Mouse (Mus musculus) forebrain, embryonic 11.5 days (tissue): Measurements from ENCODE around the gene Rev3l. TPM values are rescaled to one million over a fixed set of nuclear protein-coding genes. Genes with fewer than 3 reads are reported as not detected.

ENCODE experiments used
- ATAC-seq: fragments of 200-750 bp; cut with Nextera tagmentation; replicated peaks from 2 replicates; pipeline ENCODE4 v1.8.0; 2017; ENCODE audit warnings: moderate TSS enrichment; ENCODE audit not compliant: low FRiP score
- DNase-seq: peaks from one replicate; pipeline ENCODE4 v3.0.0-alpha.2; 2017; ENCODE audit warnings: low spot score
- H3K27ac ChIP-seq: fragments of 300-500 bp; sonication (generic); 2 replicates; pipeline ENCODE4 v1.5.1; 2014; ENCODE audit warnings: low read depth, low read length
- H3K27me3 ChIP-seq: fragments of 300-500 bp; sonication (generic); 2 replicates; pipeline ENCODE4 v1.6.1; 2014; ENCODE audit warnings: mild to moderate bottlenecking, low read length, mixed read lengths; ENCODE audit not compliant: control insufficient read depth, insufficient read depth
- H3K36me3 ChIP-seq: fragments of 300-500 bp; sonication (generic); 2 replicates; pipeline ENCODE4 v1.6.1; 2014; ENCODE audit warnings: mild to moderate bottlenecking, low read length, moderate library complexity, mixed read lengths; ENCODE audit not compliant: control insufficient read depth, insufficient read depth
- H3K4me1 ChIP-seq: fragments of 300-500 bp; sonication (generic); replicated peaks from 2 replicates; pipeline ENCODE4 v1.6.1; 2014; ENCODE audit warnings: low read length, mixed read lengths; ENCODE audit not compliant: control insufficient read depth, insufficient read depth
- H3K4me2 ChIP-seq: fragments of 300-500 bp; sonication (generic); 2 replicates; pipeline ENCODE4 v1.6.1; 2014; ENCODE audit warnings: low read depth, mild to moderate bottlenecking, low read length, moderate library complexity, mixed read lengths; ENCODE audit not compliant: severe bottlenecking
- H3K4me3 ChIP-seq: fragments of 300-500 bp; sonication (generic); 2 replicates; pipeline ENCODE4 v1.5.1; 2014; ENCODE audit warnings: low read depth, low read length
- H3K9ac ChIP-seq: fragments of 300-500 bp; sonication (generic); 2 replicates; pipeline ENCODE4 v1.6.1; 2014; ENCODE audit warnings: low read length
- H3K9me3 ChIP-seq: fragments of 300-500 bp; sonication (generic); 2 replicates; pipeline ENCODE4 v1.6.1; 2016; ENCODE audit warnings: low read length, mixed read lengths; ENCODE audit not compliant: control insufficient read depth
- WGBS: fragments of 180-500 bp; shearing (Covaris S2); extraction: QIAGEN DNeasy Blood & Tissue Kit; methylation state at CpG from one replicate; pipeline ENCODE4 v1.1.7; 2014; 5-methylcytosine and 5-hydroxymethylcytosine counted together
- polyA plus RNA-seq: library from polyadenylated mRNA; unstranded; fragments of >200 nt; fragmentation: Nextera tagmentation; extraction: Ambion mirVana; gene quantifications from 2 replicates; pipeline ENCODE4 v1.2.1, GENCODE M21; 2014

Rev3l gene
- polyA plus RNA-seq, 1 experiment from 2014 or later, result 20.3 TPM

DNA sequence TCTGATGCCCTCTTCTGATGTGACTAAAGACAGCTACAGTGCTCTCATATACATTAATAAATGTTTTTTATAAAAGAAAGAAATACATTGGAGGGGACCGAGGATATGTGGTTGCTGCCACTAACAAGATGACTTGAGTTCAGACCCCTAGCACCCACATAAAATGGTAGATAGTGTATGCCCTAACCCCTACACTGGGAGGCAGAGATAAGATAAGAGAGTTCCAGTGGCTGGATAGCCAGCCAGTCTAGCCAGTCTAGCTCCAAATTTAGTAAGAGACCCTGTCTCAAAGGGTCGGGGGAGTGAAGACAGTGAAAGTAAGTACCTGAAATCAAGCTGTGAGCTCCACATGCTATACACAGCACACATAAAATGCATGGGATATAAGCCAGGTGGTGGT is 133.6 kb downstream of the Rev3l start:
- DNase-seq (no peak), ATAC-seq (no peak)
- Histone ChIP-seq H3K9ac (no peak overlapping the region), H3K4me1 (no peaks in the 10 kb centered on the region), H3K27me3 (no peaks in the 10 kb centered on the region), H3K36me3 (no peaks in the 10 kb centered on the region; the same call in none of the 2 replicates), H3K4me3 (no peak overlapping the region), H3K4me2 (no peak overlapping the region), H3K9me3 (no peaks in the 10 kb centered on the region), H3K27ac (no peak overlapping the region)
- 89% methylated on average over 2 of the region's 2 CpGs for WGBS

DNA sequence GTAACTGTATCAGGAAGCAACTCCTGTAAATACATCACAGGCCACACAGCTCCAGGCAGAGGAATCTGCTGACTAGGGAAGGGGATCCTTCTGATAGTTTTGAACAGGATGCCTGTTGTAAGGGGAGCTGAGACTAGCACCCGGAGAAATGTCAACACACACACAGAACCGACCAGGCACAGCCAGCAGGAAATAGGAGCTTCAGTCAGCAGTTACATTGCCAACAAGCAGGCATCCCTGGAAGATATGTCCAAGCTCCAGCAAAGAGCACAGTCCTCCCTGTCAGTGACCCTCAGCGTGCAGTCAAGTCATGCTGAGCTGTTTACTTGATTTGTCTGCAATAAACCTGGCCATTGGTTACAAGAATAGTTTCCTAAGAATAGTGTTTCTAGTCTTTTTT is 156.7 kb downstream of the Rev3l start:
- DNase-seq (no peak), ATAC-seq (no peak)
- Histone ChIP-seq H3K36me3 (no peaks in the 10 kb centered on the region; the same call in 1 of the 2 replicates), H3K4me2 (no peak overlapping the region), H3K4me1 (no peaks in the 10 kb centered on the region), H3K9ac (no peak overlapping the region), H3K4me3 (no peak overlapping the region), H3K9me3 (no peaks in the 10 kb centered on the region), H3K27me3 (no peaks in the 10 kb centered on the region), H3K27ac (no peak overlapping the region)
- WGBS, result 67% methylated on average over 3 of the region's 3 CpGs

DNA sequence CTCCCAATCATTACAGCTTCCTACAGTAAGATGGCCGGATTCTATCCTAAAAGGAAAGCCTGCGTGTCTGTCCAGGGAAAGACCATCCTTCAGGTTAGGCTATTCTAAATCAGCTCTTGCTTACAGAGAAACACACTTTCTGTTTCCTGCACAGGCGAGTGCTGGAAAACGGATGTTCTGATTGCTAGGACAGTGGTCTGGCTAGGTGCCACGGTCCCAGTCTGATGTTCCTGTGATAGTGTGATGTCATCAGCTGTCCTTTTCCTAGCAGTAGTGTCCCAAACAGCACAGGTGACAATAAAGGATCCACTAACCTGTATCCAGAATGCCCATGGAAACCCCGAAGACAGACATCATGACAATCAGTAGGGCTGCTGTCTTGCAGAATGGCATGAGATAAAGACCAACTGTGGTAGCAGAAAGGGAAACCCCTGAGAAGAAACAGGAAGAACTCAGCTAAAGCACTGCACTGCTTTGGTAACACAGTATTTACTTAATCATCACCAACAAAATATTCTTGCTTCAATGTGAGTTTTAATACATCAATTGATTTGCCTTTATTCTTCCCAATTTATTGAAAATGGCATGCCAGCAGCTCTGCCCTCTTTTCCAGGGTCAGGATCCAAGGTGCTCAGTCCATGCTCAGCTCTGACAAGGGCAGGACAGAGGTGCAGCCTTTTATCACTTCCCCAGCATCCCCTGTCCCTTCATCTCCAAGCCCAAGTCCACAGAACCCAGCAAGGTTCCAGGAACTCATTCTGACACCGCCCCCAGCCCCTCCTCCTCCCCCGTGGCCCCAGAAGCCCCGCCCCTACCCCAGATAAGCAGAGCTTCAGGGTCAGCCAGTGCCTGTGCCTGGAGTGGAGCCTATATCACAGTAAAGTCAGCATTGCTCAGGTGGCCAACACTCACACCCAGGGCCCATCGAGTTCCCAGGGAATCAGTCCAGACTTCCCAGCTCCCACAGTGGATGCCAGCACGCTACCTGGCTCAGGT is 162.1 kb downstream of the Rev3l start:
- WGBS, result 78% methylated on average over 11 of the region's 11 CpGs

DNA sequence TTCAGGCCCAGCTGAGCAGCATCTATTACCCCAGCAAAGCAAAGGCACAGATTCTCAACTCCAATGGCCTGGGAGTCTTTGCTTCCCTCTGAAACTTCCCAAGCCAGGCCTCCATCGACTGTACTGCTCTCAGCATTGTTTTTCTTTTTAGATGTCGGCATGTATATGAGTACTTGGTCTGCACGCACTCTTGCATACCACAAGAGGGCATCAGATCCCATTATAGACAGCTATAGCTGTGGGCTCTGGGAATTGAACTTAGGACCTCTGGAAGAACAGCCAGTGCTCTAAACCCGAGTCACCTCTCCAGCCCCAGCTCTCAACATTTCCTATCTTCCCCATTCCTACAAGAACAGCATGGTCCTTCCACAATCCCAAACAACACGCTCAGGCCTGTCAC is 164.6 kb downstream of the Rev3l start:
- H3K9me3 ChIP-seq, result no peaks in the 10 kb centered on the region
- H3K27me3 ChIP-seq, result no peaks in the 10 kb centered on the region
- H3K36me3 ChIP-seq, result no peaks in the 10 kb centered on the region; the same call in 1 of the 2 replicates
- ATAC-seq (no peak), DNase-seq (no peak)
- peaks cover 5% of the 10 kb centered on the region for H3K4me1 ChIP-seq
- H3K4me3 ChIP-seq, result no peak overlapping the region
- WGBS, result 83% methylated on average over 5 of the region's 5 CpGs
- no peak overlapping the region for H3K9ac ChIP-seq
- H3K4me2 ChIP-seq, result no peak overlapping the region
- no peak overlapping the region for H3K27ac ChIP-seq

More for the DNA sequence above, 162.1 kb downstream of the Rev3l start:
- no peak overlapping the region for H3K27ac ChIP-seq
- no peak overlapping the region for H3K9ac ChIP-seq
- no peaks in the 10 kb centered on the region for H3K9me3 ChIP-seq
- H3K27me3 ChIP-seq, result no peaks in the 10 kb centered on the region
- no peaks in the 10 kb centered on the region; the same call in 1 of the 2 replicates for H3K36me3 ChIP-seq
- no peak overlapping the region for H3K4me2 ChIP-seq
- ATAC-seq (no peak), DNase-seq (no peak)
- peaks cover 2% of the 10 kb centered on the region; the same call in 1 of the 2 replicates for H3K4me1 ChIP-seq
- no peak overlapping the region for H3K4me3 ChIP-seq

DNA sequence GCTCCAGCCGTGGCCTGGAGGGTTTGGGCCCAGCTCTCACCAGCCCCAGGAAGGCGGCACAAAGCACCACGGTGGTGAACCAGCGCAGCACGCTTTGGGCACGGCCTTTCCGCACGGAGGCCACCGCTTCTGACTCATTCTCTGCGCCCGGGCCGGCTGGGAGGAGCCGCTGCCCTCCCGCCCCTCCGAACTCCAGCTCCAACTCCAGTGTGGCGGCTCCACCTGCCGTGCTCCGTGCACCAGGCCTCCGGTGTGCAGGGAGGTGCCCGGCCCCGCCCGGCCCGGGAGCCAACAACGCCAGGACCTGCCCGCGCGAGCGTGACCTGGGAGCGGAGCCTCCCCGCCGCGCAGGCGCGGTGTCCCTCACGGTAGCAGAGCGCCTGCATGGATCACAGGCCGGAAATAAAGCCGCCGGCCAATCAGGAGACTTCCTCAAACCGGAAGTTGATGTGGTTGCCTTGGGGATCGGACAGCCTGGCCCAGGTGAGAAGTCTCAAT is 167.0 kb downstream of the Rev3l start, which contains the start of gene Mfsd4b4:
Mfsd4b4 (minus strand) TSS at position 365 of the 498 bp plus-strand sequence.
- Histone ChIP-seq H3K27me3 (no peaks in the 10 kb centered on the region), H3K36me3 (no peaks in the 10 kb centered on the region), H3K4me3 (peak within 1 kb of the TSS; percentile 77), H3K4me1 (peaks cover 5% of the 10 kb centered on the region), H3K9ac (peak within 1 kb of the TSS; percentile 91), H3K9me3 (no peaks in the 10 kb centered on the region), H3K27ac (peak within 1 kb of the TSS; percentile 8; the same call in 1 of the 2 replicates), H3K4me2 (peak within 1 kb of the TSS; percentile 82)
- peak; percentile 93 for DNase-seq
- 1% methylated on average over 41 of the region's 41 CpGs for WGBS
- ATAC-seq, result peak; percentile 97

DNA sequence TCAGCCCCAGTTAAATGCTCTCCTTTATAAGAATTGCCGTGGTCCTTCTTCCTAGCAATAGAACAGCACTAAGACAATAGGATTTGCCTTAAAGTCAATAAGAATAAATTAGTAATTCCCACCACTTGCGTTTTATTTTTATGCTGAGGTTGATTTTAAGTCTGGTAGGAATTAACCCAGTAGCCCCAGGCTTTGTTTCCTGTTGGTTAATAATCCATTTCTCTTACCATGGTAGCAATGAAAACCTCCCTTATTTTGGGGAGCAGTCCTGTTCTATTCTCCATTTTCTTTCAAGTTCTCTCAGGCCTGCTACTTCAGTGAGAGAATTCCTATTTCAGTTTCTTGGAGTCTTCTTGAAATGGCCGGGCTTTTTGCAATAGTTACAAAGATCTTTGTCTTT is 172.3 kb downstream of the Rev3l start:
- ATAC-seq (no peak), DNase-seq (no peak)
- H3K4me1 ChIP-seq, result peaks cover 3% of the 10 kb centered on the region; the same call in 1 of the 2 replicates
- H3K27ac ChIP-seq, result no peak overlapping the region
- H3K9me3 ChIP-seq, result no peaks in the 10 kb centered on the region
- no peak overlapping the region for H3K4me3 ChIP-seq
- H3K9ac ChIP-seq, result no peak overlapping the region
- H3K27me3 ChIP-seq, result no peaks in the 10 kb centered on the region
- no peak overlapping the region for H3K4me2 ChIP-seq
- no peaks in the 10 kb centered on the region for H3K36me3 ChIP-seq
- WGBS, result 69% methylated on average over 3 of the region's 3 CpGs

DNA sequence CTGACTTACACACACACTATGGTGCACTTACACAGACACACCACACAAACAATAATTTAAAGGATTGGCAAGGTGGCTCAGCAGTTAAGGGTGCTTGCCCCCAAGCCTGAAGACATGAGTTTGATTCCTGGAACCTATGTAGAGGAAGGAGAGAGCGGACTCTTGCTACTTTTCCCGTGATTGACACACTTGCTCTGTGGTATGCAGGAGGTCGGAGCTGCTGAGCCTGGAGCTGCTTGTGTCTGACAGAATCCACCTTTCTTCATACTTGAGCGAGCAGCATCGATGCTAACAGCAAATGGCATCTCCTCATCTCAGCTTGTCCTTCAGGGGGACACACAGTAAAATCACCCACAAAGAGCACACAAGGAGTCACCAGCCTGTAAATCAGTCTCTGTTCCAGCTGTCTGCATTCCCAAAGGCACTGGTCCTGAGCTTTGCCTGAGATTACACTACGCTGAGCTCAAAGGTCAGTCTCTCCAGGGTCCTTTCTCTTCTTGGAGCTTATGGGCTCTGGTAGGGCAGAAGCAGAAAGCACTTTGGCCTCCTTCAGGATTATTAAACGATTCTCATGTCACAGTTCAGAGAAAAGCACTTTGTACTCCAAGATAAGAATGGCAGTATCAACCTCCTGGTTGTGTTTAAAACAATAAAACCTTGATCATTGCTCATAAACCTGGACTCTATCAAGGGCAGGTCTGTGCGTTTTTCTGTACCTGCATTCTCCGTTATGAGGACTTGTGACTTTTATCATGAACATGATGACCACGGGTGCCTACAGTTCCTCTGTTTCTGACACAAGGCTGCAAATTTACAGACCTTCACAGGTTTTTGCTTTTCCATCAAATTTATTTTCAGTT is 175.1 kb downstream of the Rev3l start:
- no peak for ATAC-seq
- no peak for DNase-seq
- H3K36me3 ChIP-seq, result no peaks in the 10 kb centered on the region
- H3K4me3 ChIP-seq, result no peak overlapping the region
- H3K27me3 ChIP-seq, result no peaks in the 10 kb centered on the region
- H3K4me1 ChIP-seq, result no peaks in the 10 kb centered on the region
- 82% methylated on average over 10 of the region's 10 CpGs for WGBS
- no peak overlapping the region for H3K9ac ChIP-seq
- no peak overlapping the region for H3K4me2 ChIP-seq
- no peak overlapping the region for H3K27ac ChIP-seq
- H3K9me3 ChIP-seq, result no peaks in the 10 kb centered on the region

DNA sequence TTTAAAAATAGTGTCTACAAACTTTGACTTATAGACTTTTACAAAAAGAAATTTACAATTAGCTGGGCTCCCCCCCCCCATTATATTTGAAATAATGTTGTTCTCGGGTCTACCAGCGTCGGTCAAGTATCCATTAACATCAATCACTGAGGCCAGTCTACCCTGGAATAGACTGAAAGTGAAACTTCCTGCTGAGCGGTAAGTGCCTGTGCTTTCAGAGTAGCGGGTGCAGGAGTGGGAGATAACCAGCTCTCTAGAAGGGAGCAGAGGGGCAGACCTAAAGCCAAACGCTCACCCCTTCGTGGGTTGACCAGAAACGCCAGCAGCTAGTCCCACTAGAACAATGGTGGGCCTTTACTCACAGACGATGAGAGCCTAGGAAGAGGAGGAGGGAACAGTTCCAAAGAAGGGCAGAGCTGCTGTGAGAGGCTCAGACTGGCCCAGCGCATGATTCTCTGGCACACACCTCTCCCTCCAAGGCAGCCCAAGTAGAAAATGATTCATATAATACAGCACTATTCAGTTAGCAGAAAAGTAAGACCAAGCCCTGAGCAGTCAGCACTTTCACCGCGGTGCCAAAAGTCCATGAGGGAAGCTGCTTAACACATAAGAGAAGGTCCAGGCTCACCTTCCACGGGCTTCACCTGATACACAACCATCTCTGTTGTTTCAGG is 177.0 kb downstream of the Rev3l start:
- H3K27me3 ChIP-seq, result no peaks in the 10 kb centered on the region
- H3K27ac ChIP-seq, result no peak overlapping the region
- ATAC-seq (no peak), DNase-seq (no peak)
- 79% methylated on average over 13 of the region's 13 CpGs for WGBS
- H3K4me2 ChIP-seq, result no peak overlapping the region
- H3K4me3 ChIP-seq, result no peak overlapping the region
- no peaks in the 10 kb centered on the region for H3K36me3 ChIP-seq
- no peaks in the 10 kb centered on the region for H3K9me3 ChIP-seq
- no peak overlapping the region for H3K9ac ChIP-seq
- H3K4me1 ChIP-seq, result no peaks in the 10 kb centered on the region
